Mouse (Mus musculus) forebrain, embryonic 14.5 days (tissue): ENCODE data around the gene Hoxa7. TPM values are rescaled to one million over a fixed set of nuclear protein-coding genes. Genes with fewer than 3 reads are reported as not detected.

Source experiments
- ATAC-seq: fragments of 200-750 bp; cut with Nextera tagmentation; 2 replicates; pipeline ENCODE4 v1.8.0; 2017; ENCODE audit warnings: mild to moderate bottlenecking, moderate library complexity
- DNase-seq: peaks from one replicate; pipeline ENCODE4 v3.0.0-alpha.2; 2015; ENCODE audit warnings: low spot score
- H3K27ac ChIP-seq: fragments of 300-500 bp; sonication (generic); 2 replicates; pipeline ENCODE4 v1.5.1; 2014; ENCODE audit warnings: low read depth, mild to moderate bottlenecking, control low read depth, low read length, moderate library complexity
- H3K27me3 ChIP-seq: fragments of 300-500 bp; sonication (generic); replicated peaks from 2 replicates; pipeline ENCODE4 v1.6.1; 2014; ENCODE audit warnings: low read length, control low read depth, mixed read lengths; ENCODE audit not compliant: control insufficient read depth, insufficient read depth
- H3K36me3 ChIP-seq: fragments of 300-500 bp; sonication (generic); 2 replicates; pipeline ENCODE4 v1.6.1; 2014; ENCODE audit warnings: low read length, control low read depth; ENCODE audit not compliant: control insufficient read depth, insufficient read depth
- H3K4me1 ChIP-seq: fragments of 300-500 bp; sonication (generic); 2 replicates; pipeline ENCODE4 v1.6.1; 2014; ENCODE audit warnings: antibody characterized with exemption, low read length, control low read depth; ENCODE audit not compliant: control insufficient read depth, insufficient read depth
- H3K4me2 ChIP-seq: fragments of 300-500 bp; sonication (generic); 2 replicates; pipeline ENCODE4 v1.6.1; 2014; ENCODE audit warnings: mild to moderate bottlenecking, control low read depth, low read length
- H3K4me3 ChIP-seq: fragments of 300-500 bp; sonication (generic); 2 replicates; pipeline ENCODE4 v1.5.1; 2014; ENCODE audit warnings: low read depth, low read length, control low read depth
- H3K9ac ChIP-seq: fragments of 300-500 bp; sonication (generic); 2 replicates; pipeline ENCODE4 v1.6.1; 2014; ENCODE audit warnings: mild to moderate bottlenecking, low read length, control low read depth, moderate library complexity
- H3K9me3 ChIP-seq: fragments of 300-500 bp; sonication (generic); replicated peaks from 2 replicates; pipeline ENCODE4 v1.6.1; 2016; ENCODE audit warnings: low read length, control low read depth, mixed read lengths; ENCODE audit not compliant: control insufficient read depth
- WGBS: fragments of 180-500 bp; shearing (Covaris S2); extraction: QIAGEN DNeasy Blood & Tissue Kit; methylation state at CpG from one replicate; pipeline ENCODE4 v1.1.7; 2014; 5-methylcytosine and 5-hydroxymethylcytosine counted together
- polyA plus RNA-seq: library from polyadenylated mRNA; unstranded; fragments of >200 nt; fragmentation: Nextera tagmentation; extraction: Ambion mirVana; gene quantifications from 2 replicates; pipeline ENCODE4 v1.2.1, GENCODE M21; 2014

Hoxa7 gene
- polyA plus RNA-seq, result not detected in 2 replicates

DNA sequence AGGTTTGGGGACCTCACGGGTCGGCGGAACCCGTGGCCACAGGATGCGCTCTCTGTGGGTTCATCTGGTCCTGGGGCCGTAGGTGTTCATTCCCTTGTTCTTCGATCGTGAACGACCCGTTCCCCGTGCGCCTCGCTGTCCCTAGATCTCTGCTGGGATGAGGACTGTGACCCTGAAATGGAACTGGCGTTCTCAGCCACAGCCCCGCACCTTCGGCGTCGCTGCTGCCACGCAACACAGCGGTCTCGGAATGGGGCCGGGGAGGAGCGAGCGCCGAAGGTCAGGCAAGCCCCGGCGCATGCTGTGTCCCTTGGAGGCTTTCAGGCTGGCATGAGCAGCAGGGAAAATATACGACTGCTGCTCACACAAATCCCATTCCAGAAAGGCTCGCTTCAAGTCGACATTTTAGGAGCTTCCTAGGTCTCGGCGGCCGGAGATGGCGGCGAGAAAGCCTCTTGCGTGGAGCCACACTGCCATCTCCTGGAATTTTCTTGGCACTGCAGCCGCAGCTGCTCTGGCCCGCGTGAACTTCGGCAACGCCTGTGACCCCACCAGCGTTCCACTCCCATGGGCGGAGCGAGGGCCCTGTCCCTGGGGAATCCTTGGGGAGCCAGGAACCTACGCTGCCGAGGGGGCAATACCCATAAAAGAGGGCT lies at the start of gene Hoxa7:
Gene Hoxa7, minus strand, starts transcription at position 518 of the 656 bp plus-strand sequence.
- H3K4me1 ChIP-seq, result peaks cover 9% of the 10 kb centered on the region
- H3K27ac ChIP-seq, result no peak within 1 kb of the TSS
- ATAC-seq (peak; percentile 64), DNase-seq (peak; percentile 87)
- peak within 1 kb of the TSS; percentile 37 for H3K4me3 ChIP-seq
- H3K9ac ChIP-seq, result peak within 1 kb of the TSS; percentile 41; the same call in 1 of the 2 replicates
- H3K36me3 ChIP-seq, result no peaks in the 10 kb centered on the region
- no peaks in the 10 kb centered on the region for H3K9me3 ChIP-seq
- WGBS, result under 1% methylated on average over 46 of the region's 46 CpGs
- peaks cover 100% of the 10 kb centered on the region for H3K27me3 ChIP-seq
- H3K4me2 ChIP-seq, result peak within 1 kb of the TSS; percentile 68

DNA sequence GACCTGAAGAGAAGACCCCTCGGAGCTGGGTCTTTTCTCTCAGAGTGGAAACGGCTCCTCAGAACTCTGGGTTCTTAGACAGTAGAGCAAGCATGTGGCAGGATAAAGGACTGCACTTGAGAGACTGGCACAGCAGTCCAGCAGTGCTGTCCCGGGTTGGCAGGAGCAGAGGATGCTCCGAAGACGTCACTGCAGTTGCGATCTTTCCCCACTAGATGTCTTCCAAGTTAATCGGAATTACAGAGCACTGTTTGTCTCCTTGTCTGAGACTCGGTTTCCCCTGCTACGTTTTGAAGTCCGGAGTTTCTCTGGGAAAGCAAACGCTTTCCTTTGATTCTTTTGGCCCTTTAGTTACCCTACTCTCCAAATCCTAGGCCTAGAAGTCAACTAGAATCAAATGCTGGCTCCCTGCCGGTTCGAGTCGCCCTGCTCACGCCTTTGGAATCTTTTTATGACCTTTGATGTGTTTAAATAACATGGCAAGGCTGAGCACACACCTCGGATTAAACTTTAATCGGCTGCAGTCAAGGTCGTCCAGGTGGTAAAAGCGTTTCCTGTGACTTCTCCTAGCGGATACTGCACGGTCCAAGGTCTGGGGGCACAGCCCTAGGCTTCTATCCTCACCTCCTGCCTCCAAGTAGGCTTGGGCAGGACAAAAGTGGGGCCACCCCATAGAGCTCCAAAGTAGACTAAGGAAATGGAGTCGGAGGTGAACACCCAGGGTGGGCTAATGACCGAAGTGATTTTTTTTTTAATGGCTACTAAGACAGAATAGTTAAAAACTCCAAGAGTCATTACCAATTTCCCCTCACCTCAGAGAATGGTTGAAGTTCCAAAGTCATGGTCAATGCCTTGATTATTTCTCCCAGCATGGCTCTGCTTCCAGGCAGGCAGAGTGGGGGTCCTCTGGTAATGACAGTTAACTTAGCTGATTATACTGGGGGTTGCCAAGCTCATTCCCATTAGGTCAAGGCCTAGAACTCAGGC lies 49.1 kb upstream of the Hoxa7 start:
- Histone ChIP-seq H3K36me3 (no peaks in the 10 kb centered on the region), H3K27me3 (peaks cover 95% of the 10 kb centered on the region), H3K9ac (no peak overlapping the region), H3K4me2 (no peak overlapping the region), H3K27ac (no peak overlapping the region), H3K4me3 (no peak overlapping the region), H3K9me3 (no peaks in the 10 kb centered on the region), H3K4me1 (no peaks in the 10 kb centered on the region)
- peak; percentile 83 for DNase-seq
- 3% methylated on average over 23 of the region's 23 CpGs for WGBS
- ATAC-seq, result 0 out of 2 replicates have a peak, but pooled peaks have one; percentile 32

DNA sequence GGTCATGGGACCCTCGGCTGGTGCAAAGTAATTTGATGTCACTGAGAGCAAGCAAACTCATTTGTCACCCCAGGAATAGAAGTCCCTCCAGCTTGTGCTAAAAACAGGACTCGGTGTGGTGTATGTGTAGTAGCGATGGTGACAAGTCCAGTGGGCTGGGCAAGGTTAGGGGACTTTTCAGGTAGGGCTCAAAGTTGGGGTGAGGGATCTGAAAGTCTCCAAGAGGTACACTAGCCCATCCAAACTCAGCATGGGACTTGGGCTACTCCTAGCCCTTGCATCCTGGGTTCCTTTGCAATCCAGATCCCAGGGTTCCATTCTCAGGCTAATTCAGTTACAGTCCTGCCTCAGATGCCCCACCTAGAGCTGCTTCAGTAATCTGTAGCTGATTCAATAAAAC lies 47.1 kb upstream of the Hoxa7 start:
- Histone ChIP-seq H3K36me3 (no peaks in the 10 kb centered on the region), H3K4me1 (no peaks in the 10 kb centered on the region), H3K27me3 (peaks cover 95% of the 10 kb centered on the region), H3K9ac (no peak overlapping the region), H3K9me3 (no peaks in the 10 kb centered on the region), H3K27ac (no peak overlapping the region), H3K4me2 (no peak overlapping the region), H3K4me3 (no peak overlapping the region)
- 3% methylated on average over 3 of the region's 3 CpGs for WGBS
- ATAC-seq (no peak), DNase-seq (no peak)

DNA sequence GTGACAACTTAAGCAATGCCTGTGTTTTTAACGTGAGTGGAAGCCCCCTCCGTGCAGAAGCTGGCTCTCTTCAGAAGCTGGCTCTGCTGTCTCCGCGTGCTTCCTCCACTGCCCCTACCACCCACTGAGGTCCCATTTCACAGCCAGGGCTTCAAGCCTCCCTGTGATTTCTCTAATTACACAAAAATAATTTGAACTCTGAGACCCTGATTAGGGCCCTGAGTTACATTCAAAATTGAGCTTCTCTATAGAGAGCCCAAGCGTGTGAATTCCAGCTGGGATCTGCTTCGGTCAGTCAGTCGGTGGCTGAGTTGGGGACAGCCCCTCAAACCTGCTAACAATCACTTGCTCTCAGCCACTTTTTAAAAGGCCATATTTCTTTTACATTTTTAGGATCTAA lies 46.7 kb upstream of the Hoxa7 start:
- Histone ChIP-seq H3K4me2 (no peak overlapping the region), H3K27me3 (peaks cover 95% of the 10 kb centered on the region), H3K36me3 (no peaks in the 10 kb centered on the region), H3K4me3 (no peak overlapping the region), H3K27ac (no peak overlapping the region), H3K9ac (no peak overlapping the region), H3K4me1 (no peaks in the 10 kb centered on the region), H3K9me3 (no peaks in the 10 kb centered on the region)
- no peak for DNase-seq
- ATAC-seq, result no peak
- WGBS, result 2% methylated on average over 7 of the region's 7 CpGs

DNA sequence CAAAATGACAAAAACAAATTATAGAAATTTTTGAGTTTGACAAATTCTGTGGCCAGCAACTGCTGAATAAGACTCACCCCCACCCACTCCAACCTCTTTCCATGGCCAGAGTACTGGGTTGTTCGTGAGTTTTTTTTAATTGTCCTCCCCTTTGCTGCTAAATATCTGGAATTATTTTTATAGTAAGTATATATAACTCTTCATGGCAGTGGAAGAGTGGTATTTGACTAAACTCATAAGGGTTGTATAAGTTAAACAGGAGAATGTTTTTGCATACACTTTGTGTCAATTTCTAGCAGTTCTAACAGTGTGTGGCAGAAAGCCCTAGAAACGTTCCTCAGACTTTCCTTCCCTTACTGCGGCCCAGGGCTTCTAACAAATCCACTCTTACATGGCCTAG lies 46.0 kb upstream of the Hoxa7 start:
- Histone ChIP-seq H3K27ac (no peak overlapping the region), H3K4me3 (no peak overlapping the region), H3K4me1 (no peaks in the 10 kb centered on the region), H3K27me3 (peaks cover 95% of the 10 kb centered on the region), H3K36me3 (no peaks in the 10 kb centered on the region), H3K4me2 (no peak overlapping the region), H3K9ac (no peak overlapping the region), H3K9me3 (no peaks in the 10 kb centered on the region)
- WGBS, result 8% methylated on average over 3 of the region's 3 CpGs
- ATAC-seq, result no peak
- no peak for DNase-seq

DNA sequence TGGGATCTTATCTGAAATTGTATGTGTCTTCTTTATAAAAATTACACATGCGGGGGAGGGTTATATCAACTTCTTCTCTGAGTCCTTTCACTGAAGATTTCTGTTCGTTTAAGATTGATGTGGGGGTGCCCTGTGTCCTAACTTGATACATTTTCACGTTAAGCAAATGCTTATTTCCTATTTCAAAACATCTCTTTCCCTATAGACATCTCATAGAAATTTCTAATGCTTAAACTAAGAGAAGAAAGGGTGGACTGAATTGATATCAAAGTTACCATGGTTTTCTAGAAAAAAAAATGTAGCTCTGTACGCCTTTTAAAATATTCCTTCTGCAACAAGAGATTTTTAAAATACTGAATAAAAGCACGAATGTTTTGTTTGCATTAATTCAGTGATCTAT lies 45.6 kb upstream of the Hoxa7 start:
- no peak overlapping the region for H3K4me2 ChIP-seq
- WGBS, result 17% methylated on average over 5 of the region's 5 CpGs
- H3K4me1 ChIP-seq, result no peaks in the 10 kb centered on the region
- no peak overlapping the region for H3K9ac ChIP-seq
- H3K27me3 ChIP-seq, result peaks cover 95% of the 10 kb centered on the region
- no peak overlapping the region for H3K27ac ChIP-seq
- no peaks in the 10 kb centered on the region for H3K9me3 ChIP-seq
- DNase-seq, result no peak
- ATAC-seq, result no peak
- H3K4me3 ChIP-seq, result no peak overlapping the region
- no peaks in the 10 kb centered on the region for H3K36me3 ChIP-seq

DNA sequence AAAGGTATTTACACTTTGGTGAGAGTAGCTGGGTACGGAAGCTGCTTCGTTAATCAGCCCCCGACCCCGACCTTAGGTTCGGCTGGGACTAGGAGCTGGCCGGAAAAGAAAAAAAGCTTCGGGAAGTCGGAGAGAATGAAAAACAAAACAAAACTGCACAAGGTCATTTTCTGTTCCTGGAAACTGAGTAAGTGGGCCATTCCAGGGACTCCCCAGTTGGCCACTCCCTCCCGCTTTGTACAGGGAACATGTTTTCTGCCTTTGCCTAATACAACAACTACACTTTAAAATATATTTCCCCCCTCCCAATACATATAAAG lies 45.0 kb upstream of the Hoxa7 start:
- Histone ChIP-seq H3K4me2 (no peak overlapping the region), H3K4me1 (no peaks in the 10 kb centered on the region), H3K9ac (no peak overlapping the region), H3K27ac (no peak overlapping the region), H3K27me3 (peaks cover 96% of the 10 kb centered on the region), H3K36me3 (no peaks in the 10 kb centered on the region), H3K9me3 (no peaks in the 10 kb centered on the region), H3K4me3 (no peak overlapping the region)
- 0% methylated on average over 9 of the region's 9 CpGs for WGBS
- no peak for DNase-seq
- ATAC-seq, result no peak

DNA sequence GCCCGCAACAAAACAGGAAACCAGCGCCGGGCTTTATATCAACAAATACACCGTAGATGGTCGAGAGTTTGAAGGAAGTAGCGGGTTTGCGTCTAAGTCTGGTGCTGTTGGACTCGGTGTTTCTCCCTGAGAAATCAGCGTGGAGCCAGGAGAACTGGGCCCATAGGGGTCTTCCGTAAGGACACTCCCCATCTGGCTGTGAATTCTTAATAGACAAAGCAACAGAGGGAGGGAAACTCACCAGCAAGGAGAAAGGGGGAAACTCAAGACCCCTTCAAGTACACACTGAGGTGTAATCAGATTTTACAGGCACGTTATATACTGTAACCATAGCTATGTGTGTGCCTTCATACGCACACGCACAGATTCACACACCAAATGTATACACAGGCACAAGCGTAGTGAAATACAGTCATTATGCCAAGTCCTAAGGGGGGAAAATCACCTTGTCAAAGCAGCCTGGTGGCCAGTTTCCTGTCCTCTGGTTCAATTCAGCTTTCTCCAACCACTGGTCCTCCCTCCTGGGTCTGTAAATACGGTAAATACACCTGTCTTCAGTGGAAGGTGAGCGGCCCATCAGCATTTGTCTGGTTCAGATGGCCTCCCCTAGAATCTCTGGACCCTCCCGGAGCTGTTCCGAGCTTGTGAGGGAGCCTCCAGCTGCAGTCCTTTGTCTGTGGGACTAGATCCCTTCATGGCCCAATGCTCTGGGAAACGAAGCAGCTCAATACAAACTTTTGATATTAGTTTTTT lies 44.4 kb upstream of the Hoxa7 start:
- no peak overlapping the region for H3K27ac ChIP-seq
- no peak for ATAC-seq
- DNase-seq, result no peak
- no peak overlapping the region for H3K9ac ChIP-seq
- 1% methylated on average over 19 of the region's 19 CpGs for WGBS
- no peak overlapping the region for H3K4me2 ChIP-seq
- no peaks in the 10 kb centered on the region for H3K4me1 ChIP-seq
- H3K4me3 ChIP-seq, result no peak overlapping the region
- H3K9me3 ChIP-seq, result no peaks in the 10 kb centered on the region
- no peaks in the 10 kb centered on the region for H3K36me3 ChIP-seq
- peaks cover 96% of the 10 kb centered on the region for H3K27me3 ChIP-seq
